In the genomic region with DNA sequence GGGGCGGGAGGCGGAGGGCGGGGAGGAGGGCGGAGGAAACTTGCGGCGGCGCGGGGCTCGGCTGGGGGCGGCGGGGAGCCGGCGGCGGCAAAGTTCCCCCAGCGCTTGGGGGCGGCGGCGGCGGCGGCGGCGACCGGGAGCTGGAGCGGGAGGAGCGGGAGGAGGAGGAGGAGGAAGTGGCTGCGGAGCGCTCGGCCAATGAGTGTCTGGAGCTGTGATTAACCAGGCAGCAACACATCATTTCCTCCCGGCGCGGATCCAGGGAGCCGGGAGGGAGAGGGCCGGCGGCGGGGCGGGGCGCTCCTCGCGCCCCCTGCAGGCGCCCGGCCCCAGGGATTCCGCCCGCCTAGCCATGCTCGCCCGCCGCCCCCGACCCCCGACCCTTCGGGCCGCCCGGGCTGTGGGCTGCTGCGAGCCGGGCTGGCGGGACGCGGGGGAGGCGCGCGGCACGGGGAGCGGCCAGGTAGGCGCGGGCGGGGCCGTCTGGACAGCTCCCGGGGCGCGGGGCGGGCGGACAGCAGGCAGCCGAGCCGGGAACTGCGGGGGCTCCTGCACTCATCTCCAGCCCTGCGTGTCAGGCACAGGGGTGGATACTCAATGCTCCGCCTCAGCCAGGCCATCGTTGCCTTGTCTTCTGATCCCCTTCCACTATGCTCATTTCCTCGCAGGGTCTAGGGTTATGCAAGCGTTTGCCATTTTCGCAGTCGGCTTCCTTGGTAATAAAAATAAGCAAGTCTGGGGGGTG, we compare ENCODE assay signal across 8 mouse cellular contexts. TPM values are rescaled to one million over a fixed set of nuclear protein-coding genes. Genes with fewer than 3 reads are reported as not detected.
DNase-seq lines count a peak whose midpoint lies in the region; ATAC-seq and TF ChIP-seq lines count a peak whose summit lies in the region.

Gene Acvr1, minus strand, starts transcription at position 92 of the 745 bp plus-strand sequence.
Gene Upp2, plus strand, starts transcription at position 233 of the 745 bp plus-strand sequence.

- TF ChIP-seq EP300 in heart, postnatal 0 days (IDR thresholded peaks at IDR 0.05; ENCODE audit: low read depth) = no peak

- peak; percentile 60 for TF ChIP-seq POLR2A in brain, embryonic 14.5 days (IDR thresholded peaks at IDR 0.05; ENCODE audit: borderline replicate concordance, extremely low read depth, insufficient read depth, insufficient read length, poor library complexity, severe bottlenecking)

- H3K4me3 ChIP-seq in forebrain, embryonic 13.5 days = peak within 1 kb of the TSS; percentile 89
- H3K4me3 ChIP-seq in heart, postnatal 0 days (ENCODE audit: low read depth, low read length) = peak within 1 kb of the TSS; percentile 88
- H3K4me3 ChIP-seq in liver, embryonic 16.5 days (ENCODE audit: low read depth, low read length) = peak within 1 kb of the TSS; percentile 68
- H3K4me3 ChIP-seq in neural tube, embryonic 13.5 days = peak within 1 kb of the TSS; percentile 90

- H3K4me2 ChIP-seq in forebrain, embryonic 13.5 days = peak within 1 kb of the TSS; percentile 74
- H3K4me2 ChIP-seq in heart, postnatal 0 days (ENCODE audit: low read depth, low read length) = peak within 1 kb of the TSS; percentile 74
- peak within 1 kb of the TSS; percentile 58 for H3K4me2 ChIP-seq in liver, embryonic 16.5 days (ENCODE audit: low read depth, low read length)
- H3K4me2 ChIP-seq in neural tube, embryonic 13.5 days = peak within 1 kb of the TSS; percentile 77

- TF ChIP-seq CTCF in brain, embryonic 14.5 days (IDR thresholded peaks at IDR 0.05; ENCODE audit: borderline replicate concordance, extremely low read depth, insufficient read depth, insufficient read length) = peak; percentile 30; the same call in 1 of the 2 replicates
- TF ChIP-seq CTCF in heart, postnatal 0 days (IDR thresholded peaks at IDR 0.05; ENCODE audit: low read depth) = peak; percentile 8; the same call in 1 of the 2 replicates

- H3K9ac ChIP-seq in forebrain, embryonic 13.5 days = peak within 1 kb of the TSS; percentile 95
- H3K9ac ChIP-seq in heart, postnatal 0 days (replicated peaks; ENCODE audit: low read depth, low read length) = peak within 1 kb of the TSS; percentile 91
- H3K9ac ChIP-seq in liver, embryonic 16.5 days (ENCODE audit: low read depth, low read length) = peak within 1 kb of the TSS; percentile 55
- peak within 1 kb of the TSS; percentile 97 for H3K9ac ChIP-seq in neural tube, embryonic 13.5 days

- under 1% methylated on average over 57 of the region's 80 CpGs for WGBS in forebrain, embryonic 13.5 days
- WGBS in heart, postnatal 0 days = under 1% methylated on average over 57 of the region's 80 CpGs
- WGBS in liver, embryonic 16.5 days (ENCODE audit: insufficient replicate concordance) = under 1% methylated on average over 33 of the region's 80 CpGs
- WGBS in neural tube, embryonic 13.5 days = 2% methylated on average over 32 of the region's 80 CpGs

- H3K36me3 ChIP-seq in forebrain, embryonic 13.5 days (ENCODE audit: poor library complexity, severe bottlenecking) = no peaks in the 10 kb centered on the region
- H3K36me3 ChIP-seq in heart, postnatal 0 days (replicated peaks; ENCODE audit: control insufficient read depth, insufficient read depth, low read length) = no peaks in the 10 kb centered on the region
- H3K36me3 ChIP-seq in liver, embryonic 16.5 days (ENCODE audit: control insufficient read depth, insufficient read depth) = no peaks in the 10 kb centered on the region
- H3K36me3 ChIP-seq in neural tube, embryonic 13.5 days = no peaks in the 10 kb centered on the region

- H3K27me3 ChIP-seq in forebrain, embryonic 13.5 days = no peaks in the 10 kb centered on the region
- H3K27me3 ChIP-seq in heart, postnatal 0 days (ENCODE audit: control insufficient read depth, insufficient read depth, low read length) = no peaks in the 10 kb centered on the region
- peaks cover 22% of the 10 kb centered on the region for H3K27me3 ChIP-seq in liver, embryonic 16.5 days (ENCODE audit: control insufficient read depth, insufficient read depth, low read depth, low read length)
- no peaks in the 10 kb centered on the region for H3K27me3 ChIP-seq in neural tube, embryonic 13.5 days

- ATAC-seq in forebrain, embryonic 13.5 days = peak; percentile 94
- ATAC-seq in heart, postnatal 0 days (ENCODE audit: insufficient read depth, low read depth) = peak; percentile 92
- peak; percentile 86 for ATAC-seq in liver, embryonic 16.5 days (ENCODE audit: low read depth)
- ATAC-seq in neural tube, embryonic 13.5 days (ENCODE audit: low read depth) = peak; percentile 96

- H3K9me3 ChIP-seq in forebrain, embryonic 13.5 days (replicated peaks) = no peaks in the 10 kb centered on the region
- H3K9me3 ChIP-seq in heart, postnatal 0 days (replicated peaks; ENCODE audit: control insufficient read depth, low read length) = no peaks in the 10 kb centered on the region
- H3K9me3 ChIP-seq in liver, embryonic 16.5 days (replicated peaks; ENCODE audit: control insufficient read depth, low read length) = no peaks in the 10 kb centered on the region
- H3K9me3 ChIP-seq in neural tube, embryonic 13.5 days = no peaks in the 10 kb centered on the region

- H3K27ac ChIP-seq in forebrain, embryonic 13.5 days = peak within 1 kb of the TSS; percentile 97
- peak within 1 kb of the TSS; percentile 98 for H3K27ac ChIP-seq in heart, postnatal 0 days (ENCODE audit: low read depth)
- H3K27ac ChIP-seq in liver, embryonic 16.5 days (ENCODE audit: low read length) = peak within 1 kb of the TSS; percentile 77
- peak within 1 kb of the TSS; percentile 99 for H3K27ac ChIP-seq in neural tube, embryonic 13.5 days (replicated peaks)

- DNase-seq in CD4-positive, CD25-positive, alpha-beta regulatory T cell, adult 2 months (ENCODE audit: low read depth, low spot score) = peak; percentile 54
- DNase-seq in brain, embryonic 14.5 days (ENCODE audit: low read depth) = peak; percentile 97
- peak; percentile 95 for DNase-seq in heart, postnatal 0 days (ENCODE audit: low spot score)
- DNase-seq in kidney, postnatal 36 days = peak; percentile 93 to 96
- DNase-seq in testis, postnatal 10 days (ENCODE audit: low spot score) = peak; percentile 87

- peaks cover 41% of the 10 kb centered on the region for H3K4me1 ChIP-seq in forebrain, embryonic 13.5 days
- H3K4me1 ChIP-seq in heart, postnatal 0 days (ENCODE audit: control insufficient read depth, insufficient read depth) = peaks cover 41% of the 10 kb centered on the region
- no peaks in the 10 kb centered on the region; the same call in 1 of the 2 replicates for H3K4me1 ChIP-seq in liver, embryonic 16.5 days (ENCODE audit: control insufficient read depth, low read depth, low read length)
- H3K4me1 ChIP-seq in neural tube, embryonic 13.5 days (replicated peaks) = peaks cover 56% of the 10 kb centered on the region

RNA-seq across cellular contexts. Expression of gene Acvr1, which starts in this region (rescaled TPM):
- polyA plus RNA-seq in brain, embryonic 14.5 days (2012; rRNA removed) = 14.4 and 19.9 TPM in 2 replicates
- polyA plus RNA-seq in forebrain, embryonic 13.5 days (2015; fragmentation: Nextera tagmentation; extraction: Ambion mirVana) = 4.5 and 4.6 TPM in 2 replicates
- total RNA-seq in heart, postnatal 0 days (2014; rRNA removed; ENCODE audit: low replicate concordance) = 13.5 and 20.9 TPM in 2 replicates
- polyA plus RNA-seq in heart, postnatal 0 days (2015; fragmentation: Nextera tagmentation; extraction: Ambion mirVana) = 5.0 and 5.9 TPM in 2 replicates
- polyA plus RNA-seq in liver, embryonic 16.5 days (2015; fragmentation: Nextera tagmentation; extraction: Ambion mirVana) = 2.0 and 2.1 TPM in 2 replicates
- polyA plus RNA-seq in neural tube, embryonic 13.5 days (2015; fragmentation: Nextera tagmentation; extraction: Ambion mirVana) = 4.4 and 5.4 TPM in 2 replicates

RNA-seq across cellular contexts. Expression of gene Upp2, which starts in this region (rescaled TPM):
- 13.5 and 15.5 TPM in 2 replicates for polyA plus RNA-seq in brain, embryonic 14.5 days (2012; rRNA removed)
- polyA plus RNA-seq in forebrain, embryonic 13.5 days (2015; fragmentation: Nextera tagmentation; extraction: Ambion mirVana) = 9.0 and 9.3 TPM in 2 replicates
- 0.92 and 1.2 TPM in 2 replicates for total RNA-seq in heart, postnatal 0 days (2014; rRNA removed; ENCODE audit: low replicate concordance)
- 4.3 and 6.4 TPM in 2 replicates for polyA plus RNA-seq in heart, postnatal 0 days (2015; fragmentation: Nextera tagmentation; extraction: Ambion mirVana)
- 4.6 and 5.5 TPM in 2 replicates for polyA plus RNA-seq in liver, embryonic 16.5 days (2015; fragmentation: Nextera tagmentation; extraction: Ambion mirVana)
- 10.5 and 13.1 TPM in 2 replicates for polyA plus RNA-seq in neural tube, embryonic 13.5 days (2015; fragmentation: Nextera tagmentation; extraction: Ambion mirVana)

Comparison
In these comparisons a context has a peak if more than half of its experiments do, and no peak if none do; other contexts are left out.
1. Peak in every context shown above with its lines: DNase-seq, ATAC-seq, H3K4me3 ChIP-seq and H3K27ac ChIP-seq.